Mouse (Mus musculus): ENCODE measurements around the gene Ror1.

Gene Ror1

GRCm38 (mm10) chr4:100488447-100488846 is 392.9 kb downstream of the Ror1 start:
- no peak for DNase-seq (ENCODE audit: low read depth, low spot score)
